Mouse (Mus musculus) bone marrow, adult 2 months (tissue): ENCODE results near the gene Unc80.

Source experiments
- CTCF ChIP-seq: fragments of 200-500 bp; IDR thresholded peaks from 2 replicates; pipeline ENCODE4 v1.5.1; 2011; ENCODE audit warnings: low read length, control low read depth; ENCODE audit not compliant: control insufficient read depth, insufficient read depth
- POLR2A ChIP-seq: fragments of 200-500 bp; IDR thresholded peaks from 2 replicates; pipeline ENCODE4 v1.6.1; 2011; ENCODE audit warnings: low read depth, mild to moderate bottlenecking, control low read depth, low read length, borderline replicate concordance; ENCODE audit not compliant: control insufficient read depth

- TF ChIP-seq POLR2A (no peak), CTCF (no peak)
Measured at GRCm38 (mm10) chr1:66649568-66649967, 181.4 kb downstream of the Unc80 start.
